Mouse (Mus musculus): ENCODE results near the gene 2810408A11Rik. TPM values are rescaled to one million over a fixed set of nuclear protein-coding genes. Genes with fewer than 3 reads are reported as not detected.

The 2810408A11Rik gene
- polyA plus RNA-seq, 1 experiment from 2014 or later = 4.5 TPM

- no peaks in the 10 kb centered on the region for H3K36me3 ChIP-seq (ENCODE audit: control insufficient read depth, insufficient read depth, low read length)
- peak overlapping the region; percentile 77 for H3K9ac ChIP-seq (ENCODE audit: low read length)
- peak overlapping the region; percentile 99 for H3K4me2 ChIP-seq (ENCODE audit: low read length)
- H3K4me1 ChIP-seq (ENCODE audit: control insufficient read depth in 2 of 2, insufficient read depth in 2 of 2, low read length in 2 of 2) = peaks cover 20 to 27% of the 10 kb centered on the region in 2 experiments
- WGBS = 2% methylated on average over 29 of the region's 30 CpGs
- 0 out of 2 replicates have a peak, but pooled peaks have one; percentile 14 for ATAC-seq (ENCODE audit: insufficient number of reproducible peaks, insufficient read depth, low FRiP score, low read depth)
- peak overlapping the region in 1 of 2 experiments; percentile 28; a peak in 1 of 4 replicates for H3K27ac ChIP-seq (replicated peaks in 1 of 2; ENCODE audit: control insufficient read depth in 1 of 2, insufficient read depth in 1 of 2, low read depth in 2 of 2, low read length in 2 of 2)
- peak overlapping the region; percentile 48 to 57 for H3K4me3 ChIP-seq (ENCODE audit: control insufficient read depth in 1 of 2, insufficient read depth in 1 of 2, low read depth in 1 of 2, low read length in 2 of 2)
- H3K9me3 ChIP-seq (ENCODE audit: control insufficient read depth, low read length) = no peaks in the 10 kb centered on the region
- H3K27me3 ChIP-seq (ENCODE audit: control insufficient read depth, insufficient read depth, low read length) = peaks cover 23% of the 10 kb centered on the region; the same call in 1 of the 2 replicates
Measured at GRCm38 (mm10) chr11:69936156-69936555, 35.4 kb upstream of the 2810408A11Rik start.

- Histone ChIP-seq H3K36me3 (ENCODE audit: control insufficient read depth, insufficient read depth, low read length) (no peaks in the 10 kb centered on the region), H3K4me1 (ENCODE audit: control insufficient read depth in 2 of 2, insufficient read depth in 2 of 2, low read length in 2 of 2) (peaks cover 20 to 27% of the 10 kb centered on the region in 2 experiments), H3K9me3 (ENCODE audit: control insufficient read depth, low read length) (no peaks in the 10 kb centered on the region), H3K27ac (replicated peaks in 1 of 2; ENCODE audit: control insufficient read depth in 1 of 2, insufficient read depth in 1 of 2, low read depth in 2 of 2, low read length in 2 of 2) (peak within 1 kb of the TSS in 1 of 2 experiments; percentile 28; a peak in 1 of 4 replicates), H3K4me2 (ENCODE audit: low read length) (peak within 1 kb of the TSS; percentile 99), H3K4me3 (ENCODE audit: control insufficient read depth in 1 of 2, insufficient read depth in 1 of 2, low read depth in 1 of 2, low read length in 2 of 2) (peak within 1 kb of the TSS; percentile 48 to 57), H3K27me3 (ENCODE audit: control insufficient read depth, insufficient read depth, low read length) (peaks cover 23% of the 10 kb centered on the region; the same call in 1 of the 2 replicates), H3K9ac (ENCODE audit: low read length) (peak within 1 kb of the TSS; percentile 77)
- ATAC-seq (ENCODE audit: insufficient number of reproducible peaks, insufficient read depth, low FRiP score, low read depth) = peak; percentile 82
- 2% methylated on average over 59 of the region's 62 CpGs for WGBS
Measured at GRCm38 (mm10) chr11:69935137-69935879, 34.5 kb upstream of the 2810408A11Rik start, which contains the start of gene Ybx2. Gene Ybx2, plus strand, starts transcription at chr11:69935796.

- WGBS = 16% methylated on average over 6 of the region's 6 CpGs
- Histone ChIP-seq H3K4me3 (ENCODE audit: control insufficient read depth in 1 of 2, insufficient read depth in 1 of 2, low read depth in 1 of 2, low read length in 2 of 2) (peak overlapping the region in 1 of 2 experiments; percentile 5; a peak in 1 of 4 replicates), H3K27ac (replicated peaks in 1 of 2; ENCODE audit: control insufficient read depth in 1 of 2, insufficient read depth in 1 of 2, low read depth in 2 of 2, low read length in 2 of 2) (no peak overlapping the region), H3K9me3 (ENCODE audit: control insufficient read depth, low read length) (no peaks in the 10 kb centered on the region), H3K4me1 (ENCODE audit: control insufficient read depth in 2 of 2, insufficient read depth in 2 of 2, low read length in 2 of 2) (peaks cover 20 to 27% of the 10 kb centered on the region in 2 experiments), H3K36me3 (ENCODE audit: control insufficient read depth, insufficient read depth, low read length) (no peaks in the 10 kb centered on the region), H3K9ac (ENCODE audit: low read length) (no peak overlapping the region), H3K4me2 (ENCODE audit: low read length) (peak overlapping the region; percentile 58), H3K27me3 (ENCODE audit: control insufficient read depth, insufficient read depth, low read length) (peaks cover 22% of the 10 kb centered on the region; the same call in 1 of the 2 replicates)
- ATAC-seq (ENCODE audit: insufficient number of reproducible peaks, insufficient read depth, low FRiP score, low read depth) = no peak
Measured at GRCm38 (mm10) chr11:69934681-69935080, 33.9 kb upstream of the 2810408A11Rik start.

- under 1% methylated on average over 18 of the region's 18 CpGs for whole genome bisulfite sequencing
- H3K27me3 ChIP-seq (ENCODE audit: control insufficient read depth, insufficient read depth, low read length) = peaks cover 17% of the 10 kb centered on the region; the same call in 1 of the 2 replicates
- H3K27ac ChIP-seq (replicated peaks in 1 of 2; ENCODE audit: control insufficient read depth in 1 of 2, insufficient read depth in 1 of 2, low read depth in 2 of 2, low read length in 2 of 2) = no peak overlapping the region
- H3K4me3 ChIP-seq (ENCODE audit: control insufficient read depth in 1 of 2, insufficient read depth in 1 of 2, low read depth in 1 of 2, low read length in 2 of 2) = peak overlapping the region in 1 of 2 experiments; percentile 5; a peak in 1 of 4 replicates
- H3K9ac ChIP-seq (ENCODE audit: low read length) = 0 out of 2 replicates have a peak overlapping the region, but pooled peaks have one; percentile 4
- H3K4me2 ChIP-seq (ENCODE audit: low read length) = peak overlapping the region; percentile 58
- 0 out of 2 replicates have a peak, but pooled peaks have one; percentile 46 for ATAC-seq (ENCODE audit: insufficient number of reproducible peaks, insufficient read depth, low FRiP score, low read depth)
- no peaks in the 10 kb centered on the region for H3K9me3 ChIP-seq (ENCODE audit: control insufficient read depth, low read length)
- H3K36me3 ChIP-seq (ENCODE audit: control insufficient read depth, insufficient read depth, low read length) = no peaks in the 10 kb centered on the region
- peaks cover 20 to 27% of the 10 kb centered on the region in 2 experiments for H3K4me1 ChIP-seq (ENCODE audit: control insufficient read depth in 2 of 2, insufficient read depth in 2 of 2, low read length in 2 of 2)
Measured at GRCm38 (mm10) chr11:69934169-69934568, 33.4 kb upstream of the 2810408A11Rik start.

GRCm38 (mm10) chr11:69933066-69933465 lies 32.3 kb upstream of the 2810408A11Rik start:
- Histone ChIP-seq H3K9ac (ENCODE audit: low read length) (no peak overlapping the region), H3K36me3 (ENCODE audit: control insufficient read depth, insufficient read depth, low read length) (no peaks in the 10 kb centered on the region), H3K4me2 (ENCODE audit: low read length) (no peak overlapping the region), H3K4me1 (ENCODE audit: control insufficient read depth in 2 of 2, insufficient read depth in 2 of 2, low read length in 2 of 2) (peaks cover 19 to 23% of the 10 kb centered on the region in 2 experiments), H3K4me3 (ENCODE audit: control insufficient read depth in 1 of 2, insufficient read depth in 1 of 2, low read depth in 1 of 2, low read length in 2 of 2) (no peak overlapping the region), H3K9me3 (ENCODE audit: control insufficient read depth, low read length) (no peaks in the 10 kb centered on the region), H3K27me3 (ENCODE audit: control insufficient read depth, insufficient read depth, low read length) (peaks cover 6% of the 10 kb centered on the region; the same call in 1 of the 2 replicates), H3K27ac (replicated peaks in 1 of 2; ENCODE audit: control insufficient read depth in 1 of 2, insufficient read depth in 1 of 2, low read depth in 2 of 2, low read length in 2 of 2) (no peak overlapping the region)
- 73% methylated on average over 4 of the region's 4 CpGs for WGBS
- no peak for ATAC-seq (ENCODE audit: insufficient number of reproducible peaks, insufficient read depth, low FRiP score, low read depth)

GRCm38 (mm10) chr11:69932254-69932653 lies 31.5 kb upstream of the 2810408A11Rik start:
- 24% methylated on average over 3 of the region's 3 CpGs for WGBS
- Histone ChIP-seq H3K27me3 (ENCODE audit: control insufficient read depth, insufficient read depth, low read length) (peaks cover 3% of the 10 kb centered on the region; the same call in 1 of the 2 replicates), H3K9ac (ENCODE audit: low read length) (no peak overlapping the region), H3K36me3 (ENCODE audit: control insufficient read depth, insufficient read depth, low read length) (no peaks in the 10 kb centered on the region), H3K27ac (replicated peaks in 1 of 2; ENCODE audit: control insufficient read depth in 1 of 2, insufficient read depth in 1 of 2, low read depth in 2 of 2, low read length in 2 of 2) (no peak overlapping the region), H3K4me3 (ENCODE audit: control insufficient read depth in 1 of 2, insufficient read depth in 1 of 2, low read depth in 1 of 2, low read length in 2 of 2) (no peak overlapping the region), H3K4me1 (ENCODE audit: control insufficient read depth in 2 of 2, insufficient read depth in 2 of 2, low read length in 2 of 2) (peaks cover 13 to 16% of the 10 kb centered on the region in 2 experiments), H3K4me2 (ENCODE audit: low read length) (no peak overlapping the region), H3K9me3 (ENCODE audit: control insufficient read depth, low read length) (no peaks in the 10 kb centered on the region)
- no peak for ATAC-seq (ENCODE audit: insufficient number of reproducible peaks, insufficient read depth, low FRiP score, low read depth)

- H3K36me3 ChIP-seq (ENCODE audit: control insufficient read depth, insufficient read depth, low read length) = no peaks in the 10 kb centered on the region
- H3K4me2 ChIP-seq (ENCODE audit: low read length) = no peak overlapping the region
- H3K4me3 ChIP-seq (ENCODE audit: control insufficient read depth in 1 of 2, insufficient read depth in 1 of 2, low read depth in 1 of 2, low read length in 2 of 2) = no peak overlapping the region
- peaks cover 2% of the 10 kb centered on the region; the same call in 1 of the 2 replicates for H3K27me3 ChIP-seq (ENCODE audit: control insufficient read depth, insufficient read depth, low read length)
- no peak for ATAC-seq (ENCODE audit: insufficient number of reproducible peaks, insufficient read depth, low FRiP score, low read depth)
- H3K27ac ChIP-seq (replicated peaks in 1 of 2; ENCODE audit: control insufficient read depth in 1 of 2, insufficient read depth in 1 of 2, low read depth in 2 of 2, low read length in 2 of 2) = no peak overlapping the region
- no peak overlapping the region for H3K9ac ChIP-seq (ENCODE audit: low read length)
- WGBS = 56% methylated on average over 8 of the region's 8 CpGs
- H3K9me3 ChIP-seq (ENCODE audit: control insufficient read depth, low read length) = no peaks in the 10 kb centered on the region
- H3K4me1 ChIP-seq (ENCODE audit: control insufficient read depth in 2 of 2, insufficient read depth in 2 of 2, low read length in 2 of 2) = peaks cover 8 to 12% of the 10 kb centered on the region in 2 experiments
Measured at GRCm38 (mm10) chr11:69931769-69932168, 31.0 kb upstream of the 2810408A11Rik start.

Data from heart, embryonic 14.5 days (tissue).